In genomic region chr4:145219240-145219985, GRCm38 (mm10) we compare ENCODE assay signal across 8 mouse cellular contexts. TPM values are rescaled to one million over a fixed set of nuclear protein-coding genes. Genes with fewer than 3 reads are reported as not detected.
DNase-seq lines count a peak whose midpoint lies in the region; ATAC-seq and TF ChIP-seq lines count a peak whose summit lies in the region.

No protein-coding gene starts in this region.

- no peak overlapping the region for H3K4me2 ChIP-seq in forebrain, embryonic 12.5 days

- no peaks in the 10 kb centered on the region for H3K79me2 ChIP-seq in C2C12 (ENCODE audit: control insufficient read depth, insufficient read depth)

- no peaks in the 10 kb centered on the region for H3K79me3 ChIP-seq in C2C12 (ENCODE audit: low read depth)

- no peaks in the 10 kb centered on the region for H3K27me3 ChIP-seq in C2C12 (ENCODE audit: control insufficient read depth, insufficient read depth, insufficient read length)
- no peaks in the 10 kb centered on the region for H3K27me3 ChIP-seq in forebrain, embryonic 12.5 days

- H3K4me3 ChIP-seq in C2C12 (ENCODE audit: insufficient read depth, poor library complexity, severe bottlenecking): no peak overlapping the region
- H3K4me3 ChIP-seq in forebrain, embryonic 12.5 days (replicated peaks): no peak overlapping the region

- 0 out of 2 replicates have a peak, but pooled peaks cover 3% of the 10 kb centered on the region for H3K4me1 ChIP-seq in forebrain, embryonic 12.5 days

- peaks cover 44% of the 10 kb centered on the region for H3K36me3 ChIP-seq in C2C12 (ENCODE audit: control insufficient read depth, insufficient read depth)
- no peaks in the 10 kb centered on the region for H3K36me3 ChIP-seq in forebrain, embryonic 12.5 days (replicated peaks)

- no peaks in the 10 kb centered on the region for H3K9me3 ChIP-seq in forebrain, embryonic 12.5 days

- 65% methylated on average over 15 of the region's 15 CpGs for WGBS in forebrain, embryonic 12.5 days

- no peak overlapping the region for H3K9ac ChIP-seq in forebrain, embryonic 12.5 days

- DNase-seq in kidney, adult 18-20 months: peak; percentile 33
- no peak for DNase-seq in kidney, adult 9 months
- DNase-seq in T-cell, adult 2 months (ENCODE audit: low spot score): peak; percentile 56
- DNase-seq in kidney, postnatal 4 days: peak; percentile 47 to 61
- DNase-seq in spleen, postnatal 14 days (ENCODE audit: low spot score in 2 of 2): peak; percentile 27 to 46
- no peak for DNase-seq in yolk sac, embryonic 10.5 days (ENCODE audit: low spot score)

- no peak for ATAC-seq in forebrain, embryonic 12.5 days (ENCODE audit: low FRiP score)

- H3ac ChIP-seq in C2C12 (ENCODE audit: control insufficient read depth, insufficient read length, low read depth): no peak overlapping the region

- no peak overlapping the region for H3K27ac ChIP-seq in forebrain, embryonic 12.5 days

- TF ChIP-seq CTCF in C2C12 (IDR thresholded peaks at IDR 0.05; ENCODE audit: control insufficient read depth, insufficient read depth, insufficient read length): no peak

TF ChIP-seq in C2C12, 6 proteins besides CTCF, POLR2A, EP300 and RAD21:
- TF ChIP-seq MAX (IDR thresholded peaks at IDR 0.05) (no peak), CEBPB (IDR thresholded peaks at IDR 0.05; ENCODE audit: low read depth) (peak; percentile 23)

RNA-seq across cellular contexts. Expression of gene Vps13d, which starts 24.6 kb away (rescaled TPM):
- polyA plus RNA-seq in C2C12 (2012; fragmentation: generic; extraction: Trizol): 6.0 TPM
- 5.7 and 7.0 TPM in 2 replicates for polyA plus RNA-seq in forebrain, embryonic 12.5 days (2016; fragmentation: Nextera tagmentation; extraction: Ambion mirVana)

RNA-seq across cellular contexts. Expression of gene Tnfrsf1b, which starts 27.3 kb away (rescaled TPM):
- 7.7 TPM for polyA plus RNA-seq in C2C12 (2012; fragmentation: generic; extraction: Trizol)
- 1.3 and 1.6 TPM in 2 replicates for polyA plus RNA-seq in forebrain, embryonic 12.5 days (2016; fragmentation: Nextera tagmentation; extraction: Ambion mirVana)

Comparison
In these comparisons a context has a peak if more than half of its experiments do, and no peak if none do; other contexts are left out.
1. DNase-seq: peak in kidney, adult 18-20 months (single experiment), T-cell, adult 2 months (single experiment), kidney, postnatal 4 days (2 of 2) and spleen, postnatal 14 days (2 of 2); none in kidney, adult 9 months (single experiment) and yolk sac, embryonic 10.5 days (single experiment).